Mouse (Mus musculus) G1E-ER4 (cell line): ENCODE measurements around the gene Tmem161a. TPM values are rescaled to one million over a fixed set of nuclear protein-coding genes. Genes with fewer than 3 reads are reported as not detected.

ENCODE experiments used
- GATA1 ChIP-seq: IDR thresholded peaks from one replicate; pipeline ENCODE4 v1.8.0; 2012; ENCODE audit warnings: low read length, inconsistent platforms
- polyA plus RNA-seq: library from polyadenylated mRNA; stranded (reverse); fragments of >175 nt; gene quantifications from 2 replicates; pipeline ENCODE4 v1.2.3, GENCODE M21; 2012

The Tmem161a gene
- polyA plus RNA-seq, 1 experiment: 149 TPM

DNA sequence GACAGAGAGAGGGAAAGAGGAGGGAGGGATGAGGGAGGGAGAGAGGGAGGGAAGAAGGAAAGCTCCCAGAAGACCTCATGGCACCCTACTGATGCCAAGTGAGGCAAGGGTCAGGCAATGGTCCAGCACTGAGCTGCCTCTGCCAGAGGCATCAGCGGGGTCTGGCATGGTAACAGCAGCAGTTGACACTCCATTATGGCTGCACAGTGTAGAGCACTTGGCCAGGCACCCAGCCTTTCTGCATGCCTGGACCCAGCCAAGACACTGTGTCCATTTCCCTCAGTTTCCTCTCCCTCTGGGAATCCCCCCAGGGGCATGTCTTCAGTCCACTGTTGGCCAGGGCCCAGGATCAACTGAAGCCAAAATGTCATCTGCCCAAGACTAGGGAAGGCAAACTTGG lies 44.4 kb downstream of the Tmem161a start:
- TF ChIP-seq GATA1: no peak

DNA sequence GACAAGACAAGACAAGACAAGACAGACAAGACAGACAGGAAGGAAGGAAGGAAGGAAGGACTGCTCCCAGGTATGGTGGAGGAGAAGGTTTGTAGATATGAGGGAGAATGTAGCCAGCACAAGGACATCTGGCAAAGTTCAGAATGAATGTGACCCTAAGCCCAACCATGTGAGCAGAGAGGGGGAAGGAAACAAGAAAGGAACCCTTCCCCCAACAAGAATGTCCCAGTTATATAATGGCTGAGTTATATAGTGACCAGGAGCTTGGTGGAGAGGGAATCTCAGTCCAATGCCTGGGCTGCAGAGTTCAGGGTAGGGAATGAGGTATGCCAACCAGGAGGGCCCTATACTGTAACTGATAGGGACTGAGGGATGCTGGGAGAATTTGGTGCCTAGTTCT lies 45.3 kb downstream of the Tmem161a start:
- no peak for TF ChIP-seq GATA1

DNA sequence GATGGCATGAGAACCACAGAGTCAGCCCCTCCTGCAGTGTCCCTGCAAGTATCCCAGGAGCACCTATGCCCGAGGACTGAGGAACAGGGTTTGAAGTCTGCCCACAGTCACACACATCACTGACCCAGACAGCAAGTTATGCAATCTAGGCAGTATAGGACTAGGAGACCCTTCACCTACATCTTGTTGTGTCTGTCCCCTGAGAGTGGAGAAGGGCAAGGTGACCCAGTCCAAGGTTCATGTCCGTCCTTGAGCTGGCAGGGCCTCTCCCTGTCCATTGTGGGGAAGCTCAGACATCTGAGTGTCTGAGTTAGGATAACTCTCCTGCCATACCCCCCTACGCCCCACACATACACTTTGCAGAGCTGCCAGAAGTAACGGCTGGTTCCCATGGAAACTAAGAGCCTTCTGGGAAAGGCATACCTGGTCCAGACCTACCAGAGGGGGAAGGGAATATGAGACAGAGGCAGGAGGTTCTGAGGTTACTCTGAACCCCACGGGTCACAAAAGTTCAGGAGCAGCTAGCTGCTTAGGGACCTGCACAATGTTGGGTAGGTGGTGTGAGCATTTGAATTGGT lies 47.0 kb downstream of the Tmem161a start:
- no peak for TF ChIP-seq GATA1

DNA sequence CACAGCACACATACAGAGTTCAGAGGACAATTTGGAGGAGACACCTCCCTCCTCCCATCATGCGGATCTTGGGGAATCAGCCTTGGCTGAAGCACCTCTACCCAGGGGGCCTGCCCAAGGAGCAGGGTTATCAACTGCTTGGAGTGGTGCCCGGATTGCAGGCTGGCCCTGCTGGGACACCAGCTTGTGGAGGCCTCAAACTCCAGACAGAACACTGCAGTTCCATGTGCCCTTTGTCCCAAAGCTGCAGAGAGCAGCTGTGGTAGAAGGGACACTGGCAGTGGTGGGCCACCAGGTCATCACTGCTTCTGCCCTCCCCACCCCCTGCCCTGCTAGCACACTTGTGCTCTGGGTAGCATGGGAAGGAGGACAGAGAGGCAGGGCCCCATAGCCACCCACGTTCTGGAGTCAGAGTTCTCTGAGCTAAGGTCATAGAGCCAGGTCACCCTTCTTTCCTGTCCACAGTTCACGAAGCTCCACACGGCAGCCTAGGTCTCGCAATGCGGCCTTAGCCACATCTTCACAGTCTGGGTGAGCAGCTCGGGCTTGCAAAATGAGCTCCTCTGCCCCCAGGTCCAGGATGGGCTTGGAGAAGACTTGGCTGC lies 48.2 kb downstream of the Tmem161a start:
- no peak for TF ChIP-seq GATA1

DNA sequence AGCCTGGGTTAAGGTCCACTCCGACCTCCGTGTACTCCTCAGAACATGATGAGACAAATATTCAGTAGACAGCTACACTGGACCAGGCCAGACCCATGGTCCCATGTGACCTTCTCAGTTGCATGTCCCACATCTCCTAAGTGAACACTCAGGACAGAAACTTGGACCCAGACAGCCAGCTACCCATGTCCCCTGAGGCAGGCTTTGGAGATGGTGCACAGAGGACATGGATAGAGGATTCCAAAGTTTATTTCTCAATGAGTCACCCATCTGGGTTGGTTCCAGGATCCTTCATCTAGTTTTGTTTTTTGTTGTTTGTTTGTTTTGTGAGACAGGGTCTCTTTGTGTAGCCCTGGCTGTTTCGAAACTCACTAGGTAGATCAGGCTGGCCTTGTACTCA lies 48.8 kb downstream of the Tmem161a start:
- TF ChIP-seq GATA1: no peak

DNA sequence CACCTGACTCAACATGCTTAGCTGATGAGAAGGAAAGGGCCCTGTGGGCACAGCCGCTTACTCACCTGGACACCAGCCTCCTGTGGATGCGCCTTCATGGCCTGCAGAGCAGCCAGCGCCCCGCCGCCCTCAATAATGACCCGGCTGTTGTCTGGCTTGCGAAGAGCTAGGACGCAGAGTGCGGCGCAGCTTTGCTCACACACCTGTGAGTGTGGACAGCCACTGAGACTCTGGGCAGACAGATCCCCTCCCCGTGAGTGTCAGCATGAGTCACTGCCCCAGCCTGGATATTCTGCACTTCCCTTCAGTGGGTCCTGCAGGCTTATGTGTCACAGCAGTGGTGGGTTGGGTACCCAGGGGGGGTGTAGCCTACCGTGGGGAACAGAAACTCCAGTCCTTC lies 49.9 kb downstream of the Tmem161a start:
- no peak for TF ChIP-seq GATA1

DNA sequence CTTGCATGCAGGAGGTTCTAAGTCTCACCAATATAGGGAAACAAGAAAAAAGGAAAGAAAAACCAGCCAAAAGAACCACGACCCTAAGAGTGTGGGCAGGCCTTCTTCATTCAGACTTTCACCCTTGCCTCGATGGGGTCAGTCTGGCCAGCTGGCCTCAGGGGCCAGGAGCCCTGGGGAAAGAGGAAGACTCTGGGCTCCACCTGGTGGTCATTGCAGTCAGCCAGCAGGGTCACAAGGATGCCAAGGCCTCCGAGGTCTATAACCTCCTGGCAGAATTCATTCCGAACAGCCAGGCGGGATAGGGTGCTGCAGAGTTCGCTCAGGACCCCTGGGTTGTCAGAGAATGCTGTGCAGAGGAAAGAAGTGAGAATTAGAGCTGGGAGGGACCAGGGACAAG lies 51.2 kb downstream of the Tmem161a start:
- no peak for TF ChIP-seq GATA1

DNA sequence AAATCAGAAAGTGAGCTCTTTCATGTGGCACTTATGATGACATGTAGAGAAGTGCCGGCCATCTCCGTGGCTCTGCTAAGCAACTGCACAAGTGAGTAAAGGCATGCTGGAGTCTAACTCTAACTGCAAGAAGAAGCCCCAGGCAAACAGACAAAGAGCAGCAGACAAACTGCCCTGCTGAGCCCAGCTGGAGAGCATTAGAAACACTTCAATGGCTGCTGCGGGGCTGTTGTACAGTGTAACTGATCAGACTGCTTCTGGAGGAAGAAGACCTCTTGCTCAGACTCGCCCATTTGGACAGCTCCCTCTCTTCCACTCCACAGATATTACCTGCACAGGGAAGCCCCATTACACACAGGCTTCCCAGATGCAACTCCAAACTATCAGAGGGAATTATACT lies 55.8 kb downstream of the Tmem161a start:
- no peak for TF ChIP-seq GATA1

DNA sequence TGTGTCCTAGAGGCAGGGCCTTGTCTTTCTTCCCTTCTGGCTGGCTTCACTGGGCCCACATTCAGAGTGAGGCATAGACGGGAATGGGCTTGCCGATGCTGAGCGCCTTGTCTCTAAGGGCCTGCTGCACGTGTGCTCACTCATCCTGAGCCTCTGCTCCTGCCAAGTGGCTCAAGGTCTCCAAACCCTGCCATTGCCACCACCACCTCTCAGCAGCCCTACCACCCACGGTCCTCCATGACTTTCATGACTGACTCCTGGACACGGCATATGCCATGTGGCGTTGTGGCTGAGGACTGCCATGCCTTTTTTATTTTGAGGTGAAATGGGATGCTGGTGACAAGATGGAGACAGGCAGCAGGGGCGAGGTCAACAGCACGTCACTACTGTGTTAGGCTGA lies 58.7 kb downstream of the Tmem161a start:
- no peak for TF ChIP-seq GATA1

Other genes with a start within 250 kb of the Tmem161a start
- 79.8 and 115 TPM in 2 replicates for gene Gatad2a, start 176.0 kb upstream of the Tmem161a start, polyA plus RNA-seq
- gene Mau2, start 129.6 kb upstream of the Tmem161a start, polyA plus RNA-seq: 44.0 and 45.1 TPM in 2 replicates
- 48.9 and 53.3 TPM in 2 replicates for gene Sugp1, start 129.5 kb upstream of the Tmem161a start, polyA plus RNA-seq
- gene Tm6sf2, start 99.4 kb upstream of the Tmem161a start, polyA plus RNA-seq: 0.08 TPM in 1 of 2 replicates, not detected in the other
- not detected in 2 replicates for gene Hapln4, start 88.9 kb upstream of the Tmem161a start, polyA plus RNA-seq
- not detected in 2 replicates for gene Ncan, start 51.5 kb upstream of the Tmem161a start, polyA plus RNA-seq
- gene Nr2c2ap, start 41.0 kb upstream of the Tmem161a start, polyA plus RNA-seq: 17.2 and 17.9 TPM in 2 replicates
- 3.2 and 6.5 TPM in 2 replicates for gene Rfxank, start 33.2 kb upstream of the Tmem161a start, polyA plus RNA-seq
- gene Borcs8, start 32.9 kb upstream of the Tmem161a start, polyA plus RNA-seq: 20.5 and 52.7 TPM in 2 replicates
- 2.7 and 3.6 TPM in 2 replicates for gene Mef2b, start 32.6 kb upstream of the Tmem161a start, polyA plus RNA-seq
- 18.7 and 20.1 TPM in 2 replicates for gene Slc25a42, start 39.9 kb downstream of the Tmem161a start, polyA plus RNA-seq
- gene Sugp2, start 61.9 kb downstream of the Tmem161a start, polyA plus RNA-seq: 21.8 and 26.2 TPM in 2 replicates
- gene Armc6, start 62.1 kb downstream of the Tmem161a start, polyA plus RNA-seq: 24.5 and 26.2 TPM in 2 replicates
- gene Homer3, start 110.5 kb downstream of the Tmem161a start, polyA plus RNA-seq: 34.3 and 37.1 TPM in 2 replicates
- gene Ddx49, start 130.1 kb downstream of the Tmem161a start, polyA plus RNA-seq: 41.5 and 54.5 TPM in 2 replicates
- 311 and 375 TPM in 2 replicates for gene Cope, start 130.2 kb downstream of the Tmem161a start, polyA plus RNA-seq
- not detected in 2 replicates for gene Cers1, start 143.4 kb downstream of the Tmem161a start, polyA plus RNA-seq
- not detected in 2 replicates for gene Gdf1, start 157.5 kb downstream of the Tmem161a start, polyA plus RNA-seq
- 126 and 139 TPM in 2 replicates for gene Upf1, start 180.9 kb downstream of the Tmem161a start, polyA plus RNA-seq
- gene Comp, start 201.2 kb downstream of the Tmem161a start, polyA plus RNA-seq: 0.28 and 0.29 TPM in 2 replicates